ENCODE assay signal across 26 mouse cellular contexts in the genomic region with DNA sequence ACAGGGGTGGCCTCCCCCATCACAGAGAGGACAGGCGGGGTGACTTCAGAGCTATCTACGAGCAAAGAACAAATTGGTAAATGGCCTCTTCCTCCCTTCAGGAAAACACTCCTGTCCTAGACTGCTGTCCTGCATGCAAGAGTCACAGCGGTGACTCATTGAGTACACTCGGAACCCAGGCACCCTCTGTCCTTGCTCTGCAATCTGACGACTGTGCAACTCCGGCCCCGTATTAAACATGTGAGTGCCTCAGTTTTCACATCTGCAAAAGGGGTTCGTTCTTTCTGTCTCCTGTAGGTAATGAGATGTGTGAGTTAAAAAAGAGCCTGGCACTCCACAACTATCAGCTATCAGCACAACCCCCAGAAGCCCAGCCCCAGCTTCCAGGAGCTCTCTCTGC. TPM values are rescaled to one million over a fixed set of nuclear protein-coding genes. Genes with fewer than 3 reads are reported as not detected.
DNase-seq lines count a peak whose midpoint lies in the region; ATAC-seq lines count a peak whose summit lies in the region.
"Had no signal": no experiment of that assay in that cellular context is flagged by ENCODE, and none has a peak within 500 bp of the region (broad histone marks: within the 10 kb centered on the region; RNA-seq: fewer than 3 reads in every experiment).

No protein-coding gene starts in this region.

- H3K36me3 ChIP-seq in liver, embryonic 11.5 days (ENCODE audit: control insufficient read depth, insufficient read depth, low read length), result peaks cover 52% of the 10 kb centered on the region
- peaks cover 92% of the 10 kb centered on the region for H3K36me3 ChIP-seq in liver, embryonic 13.5 days

- H3K27me3 ChIP-seq in liver, embryonic 11.5 days (replicated peaks; ENCODE audit: control insufficient read depth, insufficient read depth, low read length), result no peaks in the 10 kb centered on the region
- no peaks in the 10 kb centered on the region for H3K27me3 ChIP-seq in liver, embryonic 13.5 days
- H3K27me3 ChIP-seq: CH12.LX; embryonic facial prominence, embryonic 12.5 days; forebrain, embryonic 13.5 days; forebrain, embryonic 15.5 days; Patski had no signal

- no peak overlapping the region for H3K27ac ChIP-seq in liver, embryonic 11.5 days (ENCODE audit: low read depth, low read length)
- H3K27ac ChIP-seq in liver, embryonic 13.5 days, result no peak overlapping the region
- H3K27ac ChIP-seq: embryonic facial prominence, embryonic 10.5 days; embryonic facial prominence, embryonic 12.5 days; forebrain, embryonic 13.5 days; forebrain, embryonic 15.5 days had no signal

- WGBS in liver, embryonic 11.5 days, result 93% methylated on average over 8 of the region's 8 CpGs
- 88% methylated on average over 8 of the region's 8 CpGs for WGBS in liver, embryonic 13.5 days (ENCODE audit: insufficient replicate concordance)

- ATAC-seq in liver, embryonic 11.5 days (replicated peaks; ENCODE audit: low FRiP score), result no peak
- no peak for ATAC-seq in liver, embryonic 13.5 days (ENCODE audit: low read depth)
- ATAC-seq: activated CD4-positive, CD25-positive, alpha-beta regulatory T cell, adult 4 months; CD4-positive, CD25-positive, alpha-beta regulatory T cell, adult 4 months; forebrain, embryonic 13.5 days; forebrain, embryonic 15.5 days; forebrain, postnatal 0 days; Patski had no signal

- DNase-seq in adrenal gland, adult (ENCODE audit: inconsistent age in 2 of 2, low spot score in 1 of 2), result peak; percentile 51 to 65
- no peak for DNase-seq in adrenal gland, adult 8-10 months
- DNase-seq in heart, adult 11 months, result peak; percentile 83
- DNase-seq in heart, postnatal 25 days (ENCODE audit: low spot score), result no peak
- peak; percentile 30 for DNase-seq in liver, embryonic 11.5 days (ENCODE audit: low spot score)
- no peak for DNase-seq in liver
- no peak for DNase-seq in liver, embryonic 13.5 days
- DNase-seq in right cerebral cortex, postnatal 4 days, result no peak
- DNase-seq: adrenal gland, postnatal 14 days; adrenal gland, postnatal 36 days; B cell, adult 2 months; cerebellum, adult 11-12 months; cerebellum, adult 2 months; cerebellum, adult 9-10 months; cerebellum, postnatal 10 days; cerebellum, postnatal 25 days; forebrain, postnatal 0 days had no signal

- H3K4me1 ChIP-seq in liver, embryonic 11.5 days (replicated peaks; ENCODE audit: control insufficient read depth, insufficient read depth, low read length), result peaks cover 14% of the 10 kb centered on the region
- H3K4me1 ChIP-seq in liver, embryonic 13.5 days (replicated peaks), result peaks cover 47% of the 10 kb centered on the region
- H3K4me1 ChIP-seq: forebrain, embryonic 13.5 days; forebrain, embryonic 15.5 days had no signal

- H3K4me2 ChIP-seq in liver, embryonic 11.5 days, result no peak overlapping the region
- H3K4me2 ChIP-seq in liver, embryonic 13.5 days, result 0 out of 2 replicates have a peak overlapping the region, but pooled peaks have one; percentile 37
- H3K4me2 ChIP-seq: embryonic facial prominence, embryonic 12.5 days; forebrain, embryonic 13.5 days; forebrain, embryonic 15.5 days had no signal

- no peak overlapping the region for H3K9ac ChIP-seq in liver, embryonic 11.5 days (ENCODE audit: low read depth, low read length)
- no peak overlapping the region for H3K9ac ChIP-seq in liver, embryonic 13.5 days
- H3K9ac ChIP-seq: embryonic facial prominence, embryonic 12.5 days; forebrain, embryonic 13.5 days; forebrain, embryonic 15.5 days; forebrain, postnatal 0 days had no signal

- no peaks in the 10 kb centered on the region for H3K9me3 ChIP-seq in liver, embryonic 11.5 days (ENCODE audit: control insufficient read depth, low read length)
- no peaks in the 10 kb centered on the region for H3K9me3 ChIP-seq in liver, embryonic 13.5 days (replicated peaks)
- H3K9me3 ChIP-seq: embryonic facial prominence, embryonic 10.5 days; embryonic facial prominence, embryonic 12.5 days; forebrain, embryonic 13.5 days; forebrain, embryonic 15.5 days; G1E had no signal

- H3K4me3 ChIP-seq in liver, embryonic 11.5 days (ENCODE audit: low read depth, low read length), result no peak overlapping the region
- no peak overlapping the region for H3K4me3 ChIP-seq in liver, embryonic 13.5 days (replicated peaks)
- H3K4me3 ChIP-seq: embryonic facial prominence, embryonic 10.5 days; embryonic facial prominence, embryonic 12.5 days; forebrain, embryonic 13.5 days; forebrain, embryonic 15.5 days had no signal

- intact Hi-C loops in heart, postnatal 25 days (cut with DNase I), result loop anchor here (5.0 kb wide), 1 partner anchor 57 kb away; the partner anchor contains the start of gene Elmsan1

RNA-seq across cellular contexts. Expression of gene Pnma1, which starts 12.2 kb away (rescaled TPM):
- under 1 TPM; 0.09 to 0.56 (median 0.35) TPM for total RNA-seq in adrenal gland, adult 8-10 months (2022)
- total RNA-seq in heart, postnatal 25 days (2021), result under 1 TPM; 0.14 to 0.18 TPM
- 0.27 and 0.53 TPM in 2 replicates for polyA plus RNA-seq in liver, embryonic 11.5 days (2014; fragmentation: Nextera tagmentation; extraction: Ambion mirVana)
- 0.14 TPM in 1 of 2 replicates, not detected in the other for polyA plus RNA-seq in liver, embryonic 13.5 days (2015; fragmentation: Nextera tagmentation; extraction: Ambion mirVana)
- polyA plus RNA-seq: activated CD4-positive, CD25-positive, alpha-beta regulatory T cell, adult 4 months; CD4-positive, CD25-positive, alpha-beta regulatory T cell, adult 4 months had no signal

RNA-seq across cellular contexts. Expression of gene Dnal1, which starts 46.3 kb away (rescaled TPM):
- 10 to 100 TPM; 14.9 to 30.8 (median 22.0) TPM for total RNA-seq in adrenal gland, adult 8-10 months (2022)
- total RNA-seq in heart, postnatal 25 days (2021), result 10 to 100 TPM in 1 of 2 experiments, 1 to 10 TPM in 1; 8.2 to 10.1 TPM
- 2.0 and 2.3 TPM in 2 replicates for polyA plus RNA-seq in liver, embryonic 11.5 days (2014; fragmentation: Nextera tagmentation; extraction: Ambion mirVana)
- polyA plus RNA-seq in liver, embryonic 13.5 days (2015; fragmentation: Nextera tagmentation; extraction: Ambion mirVana), result 0.23 and 0.27 TPM in 2 replicates

RNA-seq across cellular contexts. Expression of gene Elmsan1, which starts 58.2 kb away (rescaled TPM):
- total RNA-seq in adrenal gland, adult 8-10 months (2022), result 10 to 100 TPM; 21.2 to 31.2 (median 27.3) TPM
- 10 to 100 TPM; 13.8 to 17.7 TPM for total RNA-seq in heart, postnatal 25 days (2021)
- 12.6 and 13.4 TPM in 2 replicates for polyA plus RNA-seq in liver, embryonic 11.5 days (2014; fragmentation: Nextera tagmentation; extraction: Ambion mirVana)
- polyA plus RNA-seq in liver, embryonic 13.5 days (2015; fragmentation: Nextera tagmentation; extraction: Ambion mirVana), result 3.7 and 4.4 TPM in 2 replicates

Comparison
In these comparisons a context has a peak if more than half of its experiments do, and no peak if none do; other contexts are left out.
1. DNase-seq: peak in adrenal gland, adult (2 of 2), heart, adult 11 months (single experiment) and liver, embryonic 11.5 days (single experiment); none in adrenal gland, adult 8-10 months (single experiment), heart, postnatal 25 days (single experiment), liver (single experiment), liver, embryonic 13.5 days (single experiment) and right cerebral cortex, postnatal 4 days (single experiment).